Mouse (Mus musculus) ES-Bruce4 (cell line): ENCODE data around the gene Prkce.

ENCODE experiments used
- CTCF ChIP-seq: IDR thresholded peaks from one replicate; pipeline ENCODE4 v1.8.1; 2011; ENCODE audit warnings: low read depth, low read length
- EP300 ChIP-seq: IDR thresholded peaks from 2 replicates; pipeline ENCODE4 v1.6.1; 2011; ENCODE audit warnings: low read depth, low read length; ENCODE audit not compliant: insufficient read depth
- POLR2A ChIP-seq: IDR thresholded peaks from one replicate; pipeline ENCODE4 v1.8.1; 2011; ENCODE audit warnings: low read length; ENCODE audit not compliant: insufficient read depth

DNA sequence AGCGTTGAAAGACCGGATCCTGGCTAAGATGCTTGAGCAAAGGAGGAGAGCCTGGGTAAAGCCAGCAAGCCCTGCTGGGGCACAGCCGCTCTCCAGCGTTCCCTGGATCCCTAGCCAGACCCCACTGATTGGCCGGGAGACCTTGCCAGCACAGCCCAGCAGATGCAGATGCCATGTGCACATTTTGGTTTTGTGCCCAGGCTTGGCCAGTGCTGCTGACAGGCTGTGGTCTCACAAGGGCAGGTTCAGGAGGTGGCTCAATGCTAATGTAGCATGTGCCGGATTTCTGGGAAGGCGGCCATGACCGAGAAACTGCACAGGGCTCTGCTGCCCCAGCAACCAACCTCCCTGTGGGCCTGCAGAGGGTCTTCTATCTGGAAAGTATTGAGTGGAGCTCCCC, 86.7 kb downstream of the Prkce start:
- TF ChIP-seq EP300, result no peak
- TF ChIP-seq POLR2A, result no peak
- TF ChIP-seq CTCF, result no peak
